Mouse (Mus musculus) cerebellum, adult 8-10 months (tissue): ENCODE data around the gene Gm2888.
"Not testable (repeated sequence)": the region's sequence is repeated elsewhere in the genome, so short reads cannot be mapped to it uniquely, and the experiment has no call there.

Experiments
- DNase-seq: peaks from one replicate; pipeline ENCODE4 v3.0.0; 2022

Gene Gm2888

GRCm38 (mm10) chr14:3029702-3030101 lies at the start of gene Gm2888:
TSS of gene Gm2888 (plus strand) at chr14:3030002.
- DNase-seq: not testable (repeated sequence)

- peak; percentile 3 for DNase-seq
Observed at GRCm38 (mm10) chr14:3048727-3049512, 19.1 kb downstream of the Gm2888 start, which contains the start of gene Gm2897. TSS of gene Gm2897 (plus strand) at chr14:3049285.

GRCm38 (mm10) chr14:3049513-3049800 lies 19.7 kb downstream of the Gm2888 start:
- DNase-seq: peak; percentile 2

- peak; percentile 12 for DNase-seq
Observed at GRCm38 (mm10) chr14:3050087-3050486, 20.3 kb downstream of the Gm2888 start.
